Mouse (Mus musculus) adipocyte (in vitro differentiated cells): ENCODE measurements around the gene Glb1l.

Source experiments
- DNase-seq: peaks from one replicate; pipeline ENCODE4 v3.0.0-alpha.2; 2016; ENCODE audit warnings: low spot score

Gene Glb1l

DNA sequence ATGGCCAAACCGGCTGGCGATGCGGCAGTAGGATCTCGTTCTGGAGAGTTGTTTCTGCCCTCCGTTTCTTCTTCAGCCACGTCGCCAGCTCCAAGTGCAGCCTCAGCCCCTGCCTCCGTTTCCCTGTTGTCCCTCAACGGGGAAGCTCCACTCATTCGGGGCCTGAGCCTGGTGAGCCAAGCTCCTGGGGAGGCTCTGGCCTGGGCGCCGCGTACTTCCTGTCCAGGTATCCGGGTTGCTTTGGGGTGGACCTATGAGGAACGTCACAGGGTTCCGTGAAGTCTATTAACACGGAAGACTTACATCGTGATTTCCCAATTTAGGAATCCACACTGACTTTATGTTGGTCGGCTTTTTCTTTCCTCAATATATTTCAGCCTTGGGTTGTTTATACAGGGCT lies 18.2 kb downstream of the Glb1l start:
- DNase-seq = peak; percentile 52

DNA sequence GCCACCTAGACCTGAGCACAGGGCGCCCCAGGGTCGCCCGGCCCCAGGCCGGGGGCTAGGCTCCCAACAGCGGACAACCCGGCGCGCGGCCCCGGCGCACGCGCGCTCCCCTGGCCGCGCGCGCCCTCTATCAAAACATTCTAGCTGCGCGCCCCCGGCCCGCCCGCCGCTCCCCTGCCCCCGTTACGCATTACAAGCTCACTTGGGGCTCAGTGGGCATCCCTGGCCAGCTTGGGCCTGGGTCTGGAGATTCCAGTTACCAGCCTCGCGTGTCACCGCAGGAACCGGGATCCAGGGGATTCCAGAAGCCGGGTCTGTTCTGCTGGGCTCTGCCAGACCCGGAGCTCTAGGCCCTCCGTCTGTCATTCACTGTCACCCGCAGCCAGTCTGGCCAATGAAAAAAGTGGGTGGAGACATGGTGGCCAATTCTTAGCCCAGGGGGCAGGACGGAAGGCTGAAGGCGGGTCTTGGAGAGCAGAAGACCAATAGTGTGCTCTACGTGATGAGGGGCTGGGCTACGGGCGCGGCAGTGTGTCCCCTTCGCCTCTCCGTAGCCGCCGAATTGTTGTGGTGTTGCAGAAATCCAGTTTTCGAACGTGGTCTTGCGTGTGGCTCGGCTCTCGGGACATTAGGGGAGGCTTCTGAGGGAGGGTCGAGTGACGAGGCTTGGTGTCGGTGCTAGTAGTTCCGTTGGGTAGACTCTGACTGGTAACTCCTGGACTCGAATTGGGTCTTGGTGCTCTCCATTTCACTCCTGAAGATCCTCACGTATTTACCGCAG lies 18.8 kb downstream of the Glb1l start, which contains the start of the genes Ankzf1 and Atg9a:
Ankzf1 (plus strand) TSS at position 530 of the 781 bp plus-strand sequence.
Atg9a (minus strand) TSS at position 575 of the 781 bp plus-strand sequence.
- DNase-seq = peak; percentile 99

DNA sequence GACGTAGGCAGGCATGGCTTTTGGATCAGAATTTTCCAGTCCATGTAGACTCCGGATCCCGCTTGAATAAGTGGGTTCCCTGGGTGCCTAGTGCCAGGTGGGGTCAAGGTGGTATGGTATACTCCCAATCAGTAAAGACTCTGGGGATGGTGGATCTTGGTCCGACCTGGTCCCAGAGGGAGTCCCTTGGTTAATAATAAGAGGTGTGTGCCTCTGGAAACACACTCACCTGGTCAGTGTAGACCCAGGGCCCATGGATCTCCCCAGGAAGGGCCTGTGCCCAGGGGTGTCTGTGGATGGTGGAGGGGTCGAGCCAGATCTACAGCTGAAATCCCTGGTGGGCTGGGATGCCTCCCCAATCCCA lies 19.4 kb downstream of the Glb1l start:
- no peak for DNase-seq

DNA sequence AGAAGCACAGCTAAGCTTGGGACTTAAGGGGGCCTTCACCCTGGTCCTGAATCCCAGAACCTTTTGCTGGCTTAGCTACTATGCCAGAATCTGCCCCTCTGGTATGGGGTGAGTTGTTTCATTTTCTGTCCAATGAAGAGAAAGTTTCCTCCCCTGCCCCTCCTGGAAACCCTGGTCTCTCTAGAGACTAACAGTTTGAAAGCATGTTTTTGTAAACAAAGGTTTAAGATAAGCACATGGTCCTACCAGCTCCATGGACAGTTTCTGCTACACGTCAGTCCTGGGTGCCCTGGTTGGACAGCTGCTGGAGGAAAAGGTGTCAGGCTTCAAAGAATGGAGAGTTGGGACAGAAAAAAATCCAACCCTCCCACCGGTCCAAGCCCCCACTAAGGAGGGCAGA lies 20.0 kb downstream of the Glb1l start:
- peak; percentile 19 for DNase-seq

DNA sequence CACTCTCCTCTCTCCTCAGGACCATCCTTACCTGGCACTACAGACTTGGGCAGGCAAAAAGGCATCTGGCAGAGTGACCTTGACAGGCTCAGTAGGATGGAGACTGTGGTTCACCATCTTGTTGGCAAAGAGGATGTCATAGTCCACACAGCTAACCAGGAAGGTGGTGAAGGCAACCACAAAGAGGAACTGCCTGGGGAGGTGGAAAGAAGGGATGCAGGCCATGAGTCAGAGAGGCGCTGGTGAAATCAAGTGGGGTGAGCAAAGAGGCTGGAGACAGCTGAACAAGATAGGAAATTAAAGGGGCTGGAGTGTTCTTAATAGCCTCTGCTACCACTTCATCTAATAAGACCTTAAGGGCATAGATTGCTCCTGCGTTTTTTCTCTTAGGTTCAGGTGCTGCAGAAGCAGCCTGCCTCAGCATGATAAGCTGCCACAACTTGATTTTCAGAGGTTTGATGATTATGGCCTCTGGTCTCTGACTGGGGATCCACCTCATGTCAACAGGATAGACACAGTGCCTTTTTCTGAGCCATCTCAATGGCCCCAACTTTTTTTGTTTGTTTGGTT lies 22.6 kb downstream of the Glb1l start:
- DNase-seq = no peak

DNA sequence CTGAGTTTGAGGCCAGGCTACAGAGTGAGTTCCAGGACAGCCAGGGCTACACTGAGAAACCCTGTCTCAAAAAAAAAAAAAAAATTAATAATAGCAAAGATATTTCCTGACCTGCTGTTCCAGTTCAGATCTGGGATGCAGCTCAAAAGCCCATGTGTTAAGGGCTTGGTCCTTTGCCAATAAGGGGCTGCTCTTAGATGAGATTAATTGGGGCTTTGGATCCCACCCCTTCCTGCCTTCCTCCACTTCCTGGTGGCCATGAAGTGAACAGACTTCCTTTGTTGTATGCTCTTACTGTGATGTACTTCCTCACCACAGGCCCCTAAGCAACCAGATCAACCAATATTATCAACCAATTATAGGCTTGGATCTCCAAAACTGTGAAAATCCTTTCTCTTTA lies 23.5 kb downstream of the Glb1l start:
- no peak for DNase-seq

DNA sequence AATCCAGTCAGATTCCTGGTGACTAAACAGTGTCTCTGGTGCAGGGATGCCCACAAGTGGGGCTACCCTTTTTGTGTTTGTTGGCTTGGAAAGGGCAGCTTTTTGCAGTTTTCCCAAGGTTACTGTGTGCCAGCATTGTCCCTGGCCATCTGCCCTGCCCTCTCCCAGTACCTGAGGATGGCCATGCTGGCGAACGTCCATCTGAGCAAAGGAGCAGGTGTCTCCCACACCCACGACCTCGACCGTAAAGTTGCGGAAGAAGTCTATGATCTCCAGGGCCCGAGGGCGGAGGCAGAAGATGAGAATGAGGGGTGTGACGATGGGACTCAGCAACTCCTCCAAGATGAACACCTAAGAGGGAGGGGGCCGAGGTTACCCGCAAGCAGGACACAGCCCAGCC lies 25.1 kb downstream of the Glb1l start:
- DNase-seq = no peak

DNA sequence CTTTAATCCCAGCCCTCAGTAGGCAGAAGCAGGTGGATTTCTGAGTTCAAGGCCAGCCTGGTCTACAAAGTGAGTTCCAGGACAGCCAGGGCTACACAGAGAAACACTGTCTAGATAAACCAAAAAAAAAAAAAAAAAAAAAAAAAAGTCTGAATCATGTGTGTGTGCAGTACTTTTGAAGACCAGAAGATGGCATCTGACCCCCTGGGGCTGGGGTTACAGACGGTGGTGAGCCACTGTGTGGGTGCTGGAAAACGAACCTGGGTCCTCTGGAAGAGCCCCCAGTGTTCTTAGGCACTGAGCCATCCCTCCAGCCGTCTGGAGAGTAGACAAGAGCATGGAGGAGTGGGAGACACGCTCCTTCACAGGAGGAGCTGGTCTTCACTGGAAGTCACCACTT lies 28.5 kb downstream of the Glb1l start:
- DNase-seq = no peak

DNA sequence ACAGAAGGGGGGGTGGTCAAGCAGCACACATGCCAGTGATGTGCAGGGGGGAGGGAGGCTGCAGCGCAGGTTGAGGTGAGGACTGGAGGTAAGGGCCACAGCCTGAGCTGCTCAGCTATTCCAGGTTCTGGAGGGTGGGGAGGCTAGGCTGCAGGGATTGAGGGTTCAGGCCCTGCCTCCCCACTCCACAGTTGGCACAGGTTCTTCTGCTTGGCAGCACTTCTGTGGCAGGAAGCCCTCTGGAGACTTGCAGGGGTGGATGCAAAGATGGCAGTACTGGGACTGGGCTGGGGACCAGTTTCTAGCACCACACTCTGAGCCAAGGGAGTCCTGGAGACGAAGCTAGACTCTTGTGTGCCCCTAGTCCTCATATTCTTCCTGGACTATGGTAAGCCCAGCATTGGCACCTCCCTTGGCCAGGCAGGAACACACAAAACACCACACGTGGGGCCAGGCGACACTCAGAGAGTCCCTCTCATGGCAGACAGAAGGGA lies 29.2 kb downstream of the Glb1l start:
- no peak for DNase-seq

DNA sequence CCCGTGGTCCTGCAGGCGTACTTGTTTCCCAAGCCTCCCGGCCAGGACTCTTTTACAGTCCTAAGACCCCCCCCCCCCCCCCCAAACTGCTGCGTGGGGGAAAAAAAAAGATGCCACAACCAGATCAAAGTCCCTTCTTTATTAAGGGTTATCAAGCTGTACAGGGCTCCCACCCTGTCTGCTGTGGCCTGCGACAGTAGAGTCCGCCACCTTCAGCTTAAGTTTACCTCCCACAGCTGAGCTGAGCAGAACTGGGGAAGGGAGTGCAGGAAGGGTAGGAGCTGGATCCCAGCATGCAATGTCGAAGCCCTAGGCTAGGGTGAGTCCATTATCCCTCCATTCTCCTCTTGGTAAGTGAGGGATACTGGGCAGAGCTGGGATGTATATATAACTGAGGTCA lies 29.9 kb downstream of the Glb1l start:
- no peak for DNase-seq

DNA sequence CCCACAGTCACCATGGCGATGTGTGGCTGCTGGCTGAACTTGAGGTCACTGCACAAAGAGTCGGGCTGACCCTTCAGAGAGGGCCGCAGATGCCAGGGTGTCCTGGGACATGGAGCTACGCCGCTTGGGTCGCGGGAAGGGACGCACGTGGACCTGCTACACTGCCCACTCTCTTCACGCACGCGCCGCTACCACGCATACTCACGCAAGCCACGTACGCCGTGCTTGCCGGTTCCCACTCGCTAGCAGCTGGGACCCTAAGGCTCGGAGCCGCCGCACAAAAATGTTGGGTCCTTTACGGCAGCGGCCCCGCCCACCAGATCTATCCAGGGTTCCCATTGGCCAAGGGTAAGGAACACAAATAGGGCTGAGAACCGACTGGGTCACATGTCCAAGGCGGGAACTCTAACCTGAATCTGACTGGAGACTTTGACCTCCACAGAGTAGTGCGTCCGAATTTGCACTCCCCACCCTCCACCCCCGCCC lies 30.5 kb downstream of the Glb1l start, which contains the start of gene Abcb6:
Abcb6 (minus strand) TSS at position 288 of the 486 bp plus-strand sequence.
- DNase-seq = peak; percentile 89

DNA sequence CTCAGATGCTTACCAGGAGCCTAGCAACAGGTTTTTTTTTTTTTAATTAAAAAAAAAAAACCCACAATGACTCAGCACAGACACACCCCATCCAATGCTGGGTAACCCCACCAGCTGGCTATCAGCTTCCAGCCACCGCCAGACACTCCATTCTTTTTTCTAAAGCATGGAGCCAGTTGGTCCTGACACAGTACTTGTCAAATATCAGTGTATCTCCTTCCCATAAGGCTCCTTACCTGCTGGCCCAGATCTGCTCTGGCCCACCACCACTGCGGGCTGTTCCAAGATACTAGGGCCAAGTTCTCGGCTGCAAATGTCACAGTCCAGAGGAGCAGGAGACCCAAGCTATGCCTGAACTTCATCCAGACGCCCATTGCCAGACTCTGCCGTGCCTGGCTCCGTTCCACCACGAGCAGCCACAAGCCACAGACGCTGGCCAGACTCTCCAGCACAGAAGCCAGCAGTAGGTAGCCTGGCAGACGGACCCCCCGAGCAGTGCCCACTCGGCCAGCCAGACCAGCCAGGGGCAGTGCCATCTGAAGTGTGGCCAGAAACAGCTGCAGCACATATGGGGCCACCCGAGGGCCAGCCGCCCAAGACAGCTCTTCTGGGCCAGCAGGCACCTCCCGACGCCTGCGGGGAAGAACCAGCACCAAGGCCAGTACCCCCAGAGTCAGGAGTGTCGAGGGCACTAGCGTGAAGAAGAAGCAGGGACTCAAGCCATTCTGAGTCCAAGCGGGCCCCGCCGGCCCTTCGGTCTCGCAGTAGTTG lies 31.1 kb downstream of the Glb1l start:
- DNase-seq = peak; percentile 44

DNA sequence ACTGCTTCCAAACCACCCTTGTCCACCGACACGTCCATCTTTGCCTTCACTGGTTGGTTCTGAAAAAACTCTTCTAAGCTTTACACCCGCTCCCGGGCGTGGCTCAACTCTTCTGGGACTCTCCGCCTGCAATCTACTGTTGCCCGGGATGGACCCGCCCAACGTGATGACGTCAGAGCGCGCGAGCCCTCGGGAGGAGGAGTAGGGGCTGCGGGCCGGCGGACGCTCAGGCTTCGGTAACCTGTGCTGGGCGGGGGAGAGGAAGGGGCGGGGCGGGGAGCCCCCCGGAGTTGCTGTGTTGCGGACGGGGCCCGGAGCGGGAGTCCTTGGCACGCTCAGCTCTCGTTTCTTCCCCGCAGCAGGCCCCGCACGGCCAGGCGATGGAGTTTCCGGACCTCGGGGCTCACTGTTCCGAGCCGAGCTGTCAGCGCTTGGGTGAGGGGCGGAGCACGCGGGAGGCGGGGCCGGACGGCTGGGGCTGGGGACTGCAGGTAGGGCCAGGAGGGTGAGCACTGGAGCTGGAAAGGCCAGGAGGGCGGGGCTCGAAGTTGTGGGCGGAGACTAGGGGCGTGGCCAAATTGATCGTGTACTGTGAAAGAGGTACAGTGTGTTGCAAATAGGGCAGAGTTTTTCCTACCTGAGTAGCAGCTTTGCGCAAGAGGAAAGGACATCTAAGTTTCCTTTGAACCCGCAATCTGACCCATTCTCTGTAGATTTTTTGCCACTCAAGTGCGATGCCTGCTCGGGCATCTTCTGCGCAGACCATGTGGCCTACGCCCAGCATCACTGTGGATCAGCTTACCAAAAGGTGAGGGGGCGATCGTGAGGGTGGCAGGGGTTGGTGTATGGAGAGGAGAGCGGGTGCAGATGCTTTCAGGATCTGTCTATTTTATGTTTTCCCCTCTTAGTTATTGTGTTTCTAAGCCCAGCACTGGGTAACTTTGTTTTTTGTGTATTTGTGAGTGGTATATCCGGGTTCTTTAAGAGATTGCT lies 41.8 kb downstream of the Glb1l start, which contains the start of gene Zfand2b:
Zfand2b (plus strand) TSS at position 175 of the 993 bp plus-strand sequence.
- peak; percentile 95 for DNase-seq

DNA sequence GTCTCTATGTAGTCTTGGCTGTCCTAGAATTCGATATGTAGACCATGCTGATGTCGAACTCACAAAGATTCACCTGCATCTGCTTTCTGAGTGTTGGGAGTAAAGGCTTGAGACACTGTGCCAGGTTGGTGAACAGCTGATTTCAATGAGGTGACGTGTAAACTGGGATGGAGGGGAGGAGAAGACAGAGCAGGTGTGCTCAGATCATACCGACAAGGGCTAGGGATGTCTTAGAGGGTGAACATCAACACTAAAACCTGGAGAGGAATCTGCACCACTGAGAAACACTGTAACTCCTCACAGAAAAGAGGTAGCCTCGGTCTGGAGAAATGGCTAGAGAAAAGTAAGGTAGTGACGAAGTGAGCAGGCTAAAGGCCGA lies 42.5 kb downstream of the Glb1l start:
- DNase-seq = no peak

DNA sequence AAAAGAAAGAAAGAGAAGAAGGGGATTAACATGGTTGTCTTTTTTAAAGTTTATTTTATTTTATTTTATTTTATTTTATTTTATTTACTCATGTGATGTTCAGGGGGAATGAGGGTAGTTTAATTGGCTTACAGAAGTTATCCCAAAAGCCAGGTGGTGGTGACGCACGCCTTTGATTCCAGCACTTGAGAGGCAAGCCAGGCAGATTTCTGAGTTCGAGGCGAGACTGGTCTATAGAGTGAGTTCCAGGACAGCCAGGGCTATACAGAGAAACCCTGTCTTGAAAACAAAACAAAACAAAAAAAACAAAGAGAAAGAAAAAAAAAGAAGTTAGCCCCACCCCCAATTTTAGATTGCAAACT lies 50.4 kb downstream of the Glb1l start:
- no peak for DNase-seq

DNA sequence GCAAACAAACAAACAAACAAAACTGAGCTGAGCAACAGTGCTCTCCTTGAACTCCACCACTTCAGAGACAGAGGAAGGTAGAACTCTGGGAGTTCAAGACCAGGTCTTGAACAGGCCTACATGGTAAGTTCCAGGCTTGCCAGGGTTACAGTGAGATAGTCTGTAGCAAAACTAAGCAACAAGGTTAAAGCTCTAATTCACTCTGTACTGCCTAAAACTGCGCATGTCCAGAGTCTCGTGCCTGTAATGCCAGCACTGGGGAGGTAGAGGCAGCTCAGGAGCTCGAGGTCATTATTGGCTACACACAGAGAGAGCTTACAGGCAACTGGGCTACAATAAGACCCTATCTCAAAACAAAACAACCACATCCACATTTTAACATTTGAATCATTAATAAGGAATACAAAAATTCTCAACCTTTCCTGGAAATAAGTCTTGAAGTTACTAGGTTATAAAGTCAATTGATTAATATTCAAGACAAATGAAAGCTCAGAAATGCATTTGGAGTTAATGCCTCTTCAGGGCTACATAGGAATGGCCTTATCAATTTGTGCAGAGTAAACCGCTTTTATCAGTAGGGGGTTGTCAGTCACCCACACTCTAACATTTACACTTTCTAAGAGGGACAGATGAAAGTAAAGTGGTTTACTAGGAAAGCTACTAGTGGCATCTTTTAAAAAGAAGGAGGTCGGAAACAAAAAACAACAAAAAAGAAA lies 50.9 kb downstream of the Glb1l start:
- no peak for DNase-seq

DNA sequence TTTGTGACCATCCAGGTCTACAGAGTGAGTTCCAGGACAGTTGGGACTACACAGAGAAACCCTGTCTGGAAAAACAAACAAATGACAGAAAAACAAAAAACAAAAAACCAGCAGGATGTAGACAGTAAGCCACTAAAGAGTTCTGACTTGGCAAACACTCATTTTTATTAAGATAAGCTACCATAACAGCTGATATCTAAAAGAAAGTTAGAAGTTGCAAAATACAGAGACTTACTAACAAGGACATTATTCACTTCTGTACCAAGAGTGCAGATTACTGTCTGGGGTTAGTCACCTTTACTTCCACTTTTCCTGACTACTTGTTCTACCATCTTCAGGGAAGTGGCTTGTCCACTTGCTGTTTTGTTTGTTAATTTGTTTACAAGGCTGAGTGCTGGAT lies 51.6 kb downstream of the Glb1l start:
- no peak for DNase-seq

DNA sequence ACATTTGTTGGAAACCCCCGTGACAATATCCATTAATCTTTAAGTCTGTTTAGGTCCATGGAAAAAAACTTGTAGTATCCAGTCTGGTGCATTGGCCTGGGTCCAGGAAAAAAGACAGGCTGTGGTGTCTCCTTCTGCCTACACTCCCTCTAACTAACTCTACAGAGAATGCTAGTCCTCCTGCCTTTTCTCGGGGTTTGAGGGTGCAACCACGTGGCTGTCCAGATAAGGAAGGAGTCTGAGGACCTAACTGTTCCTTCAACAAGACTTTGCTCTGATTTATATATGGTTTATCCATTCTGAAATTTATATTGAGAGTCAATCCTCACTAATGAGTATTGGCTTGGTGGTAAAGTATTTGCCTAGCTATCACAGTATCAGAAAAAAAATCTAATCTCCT lies 54.8 kb downstream of the Glb1l start:
- no peak for DNase-seq

DNA sequence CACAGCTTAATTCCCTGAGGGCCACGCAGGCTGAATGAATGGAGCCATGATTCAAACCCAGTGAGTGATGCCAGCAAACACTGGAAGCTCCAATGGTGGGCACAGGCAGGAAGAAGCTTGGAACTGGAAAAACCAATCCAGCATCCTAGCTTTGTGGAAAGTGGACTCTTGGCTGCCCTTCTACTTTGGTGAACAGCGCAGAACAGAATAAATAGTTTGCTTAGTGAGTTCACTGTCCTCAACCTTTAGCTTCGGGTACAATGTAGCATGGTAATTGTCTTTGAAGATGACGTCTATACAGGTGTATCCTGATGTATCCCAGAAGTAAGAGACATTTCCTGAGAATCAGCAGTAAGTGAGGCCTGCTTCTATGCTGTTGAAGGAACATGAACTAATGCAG lies 61.9 kb downstream of the Glb1l start:
- DNase-seq = no peak
